Mouse (Mus musculus): ENCODE data around the gene Jak1. TPM values are rescaled to one million over a fixed set of nuclear protein-coding genes. Genes with fewer than 3 reads are reported as not detected.

Gene Jak1
- polyA plus RNA-seq (2015; fragmentation: Nextera tagmentation; extraction: Ambion mirVana) = 71.9 and 78.9 TPM in 2 replicates

- no peak for TF ChIP-seq CTCF (IDR thresholded peaks at IDR 0.05; ENCODE audit: low read depth)
- peak; percentile 99 for ATAC-seq (replicated peaks; ENCODE audit: low FRiP score, low read depth)
- Histone ChIP-seq H3K27me3 (ENCODE audit: insufficient read depth, low read length) (no peaks in the 10 kb centered on the region), H3K9ac (ENCODE audit: low read depth, low read length) (peak within 1 kb of the TSS; percentile 98), H3K4me1 (replicated peaks; ENCODE audit: insufficient read depth, low read length) (peaks cover 7% of the 10 kb centered on the region), H3K36me3 (ENCODE audit: insufficient read depth, low read length) (no peaks in the 10 kb centered on the region), H3K27ac (peak within 1 kb of the TSS; percentile 96), H3K4me3 (replicated peaks; ENCODE audit: low read depth, low read length) (peak within 1 kb of the TSS; percentile 96), H3K4me2 (ENCODE audit: low read length) (peak within 1 kb of the TSS; percentile 83), H3K9me3 (replicated peaks; ENCODE audit: low read length) (no peaks in the 10 kb centered on the region)
- WGBS = 0% methylated on average over 82 of the region's 84 CpGs
- DNase-seq (ENCODE audit: low spot score) = peak; percentile 99
These were observed at the start of gene Jak1 for GRCm38 (mm10) chr4:101264741-101265513. Jak1 (minus strand) TSS chr4:101265282.

- Histone ChIP-seq H3K36me3 (ENCODE audit: insufficient read depth, low read length) (no peaks in the 10 kb centered on the region), H3K27me3 (ENCODE audit: insufficient read depth, low read length) (no peaks in the 10 kb centered on the region), H3K9ac (ENCODE audit: low read depth, low read length) (no peak overlapping the region), H3K4me2 (ENCODE audit: low read length) (no peak overlapping the region), H3K27ac (no peak overlapping the region), H3K4me3 (replicated peaks; ENCODE audit: low read depth, low read length) (no peak overlapping the region), H3K4me1 (replicated peaks; ENCODE audit: insufficient read depth, low read length) (no peaks in the 10 kb centered on the region), H3K9me3 (replicated peaks; ENCODE audit: low read length) (no peaks in the 10 kb centered on the region)
- 75% methylated on average over 6 of the region's 6 CpGs for WGBS
- DNase-seq (ENCODE audit: low spot score) (no peak), ATAC-seq (replicated peaks; ENCODE audit: low FRiP score, low read depth) (no peak)
- no peak for TF ChIP-seq CTCF (IDR thresholded peaks at IDR 0.05; ENCODE audit: low read depth)
These were observed 47.0 kb upstream of the Jak1 start for GRCm38 (mm10) chr4:101312055-101312454.

DNA sequence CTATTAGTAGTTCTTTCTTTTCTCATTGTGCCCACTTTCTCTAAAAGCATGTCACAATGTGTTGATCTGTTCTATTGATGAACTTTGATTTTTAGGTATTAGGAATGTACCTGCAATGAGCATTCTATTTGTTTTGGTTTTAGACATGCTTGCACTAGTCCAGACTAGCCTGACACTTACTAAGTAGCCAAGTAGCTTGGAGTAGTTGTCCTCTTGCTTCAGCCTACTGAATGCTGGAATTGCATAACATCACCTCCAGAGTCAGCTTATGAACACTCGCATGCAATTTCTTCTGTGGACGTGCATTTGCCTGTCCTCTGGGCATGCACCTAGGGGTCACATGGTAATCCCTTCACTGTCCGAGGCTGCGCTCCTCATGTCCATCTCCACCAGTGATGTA lies 43.1 kb upstream of the Jak1 start:
- Histone ChIP-seq H3K9ac (ENCODE audit: low read depth, low read length) (no peak overlapping the region), H3K4me1 (replicated peaks; ENCODE audit: insufficient read depth, low read length) (no peaks in the 10 kb centered on the region), H3K4me3 (replicated peaks; ENCODE audit: low read depth, low read length) (no peak overlapping the region), H3K27ac (no peak overlapping the region), H3K4me2 (ENCODE audit: low read length) (no peak overlapping the region), H3K27me3 (ENCODE audit: insufficient read depth, low read length) (no peaks in the 10 kb centered on the region), H3K9me3 (replicated peaks; ENCODE audit: low read length) (no peaks in the 10 kb centered on the region), H3K36me3 (ENCODE audit: insufficient read depth, low read length) (no peaks in the 10 kb centered on the region)
- ATAC-seq (replicated peaks; ENCODE audit: low FRiP score, low read depth) = no peak
- 95% methylated on average over 4 of the region's 4 CpGs for WGBS
- no peak for TF ChIP-seq CTCF (IDR thresholded peaks at IDR 0.05; ENCODE audit: low read depth)
- no peak for DNase-seq (ENCODE audit: low spot score)

DNA sequence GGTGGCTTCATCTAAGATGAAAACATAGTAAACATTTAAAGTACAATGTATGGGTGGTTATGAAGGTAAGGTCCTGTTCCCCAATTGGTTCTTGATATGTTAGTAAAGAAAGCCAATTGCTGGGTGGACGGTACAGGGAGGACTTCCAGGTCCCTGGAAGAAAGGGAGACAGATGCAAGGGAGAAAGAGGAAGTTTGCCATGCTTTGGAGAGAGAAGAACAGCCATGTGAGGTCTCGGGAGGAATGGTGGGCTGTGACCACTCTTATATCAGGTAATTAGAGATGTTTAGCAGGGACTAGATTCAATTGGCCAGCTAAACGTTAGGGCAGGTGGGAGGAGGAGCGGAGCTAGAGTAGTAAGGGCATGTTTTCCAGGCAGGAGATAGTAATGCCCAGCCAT lies 42.2 kb upstream of the Jak1 start:
- Histone ChIP-seq H3K9me3 (replicated peaks; ENCODE audit: low read length) (no peaks in the 10 kb centered on the region), H3K36me3 (ENCODE audit: insufficient read depth, low read length) (no peaks in the 10 kb centered on the region), H3K9ac (ENCODE audit: low read depth, low read length) (no peak overlapping the region), H3K4me3 (replicated peaks; ENCODE audit: low read depth, low read length) (no peak overlapping the region), H3K27ac (no peak overlapping the region), H3K4me2 (ENCODE audit: low read length) (no peak overlapping the region), H3K4me1 (replicated peaks; ENCODE audit: insufficient read depth, low read length) (no peaks in the 10 kb centered on the region), H3K27me3 (ENCODE audit: insufficient read depth, low read length) (no peaks in the 10 kb centered on the region)
- no peak for DNase-seq (ENCODE audit: low spot score)
- no peak for ATAC-seq (replicated peaks; ENCODE audit: low FRiP score, low read depth)
- no peak for TF ChIP-seq CTCF (IDR thresholded peaks at IDR 0.05; ENCODE audit: low read depth)
- 67% methylated on average over 4 of the region's 4 CpGs for WGBS

- Histone ChIP-seq H3K36me3 (ENCODE audit: insufficient read depth, low read length) (no peaks in the 10 kb centered on the region), H3K27me3 (ENCODE audit: insufficient read depth, low read length) (no peaks in the 10 kb centered on the region), H3K4me3 (replicated peaks; ENCODE audit: low read depth, low read length) (no peak overlapping the region), H3K27ac (no peak overlapping the region), H3K9ac (ENCODE audit: low read depth, low read length) (no peak overlapping the region), H3K4me1 (replicated peaks; ENCODE audit: insufficient read depth, low read length) (no peaks in the 10 kb centered on the region), H3K9me3 (replicated peaks; ENCODE audit: low read length) (no peaks in the 10 kb centered on the region), H3K4me2 (ENCODE audit: low read length) (no peak overlapping the region)
- ATAC-seq (replicated peaks; ENCODE audit: low FRiP score, low read depth) (no peak), DNase-seq (ENCODE audit: low spot score) (no peak)
- TF ChIP-seq CTCF (IDR thresholded peaks at IDR 0.05; ENCODE audit: low read depth) = no peak
- 21% methylated on average over 8 of the region's 8 CpGs for WGBS
These were observed 41.2 kb upstream of the Jak1 start for GRCm38 (mm10) chr4:101306132-101306915.

- no peak overlapping the region for H3K4me2 ChIP-seq (ENCODE audit: low read length)
- no peaks in the 10 kb centered on the region for H3K4me1 ChIP-seq (replicated peaks; ENCODE audit: insufficient read depth, low read length)
- H3K4me3 ChIP-seq (replicated peaks; ENCODE audit: low read depth, low read length) = no peak overlapping the region
- H3K27ac ChIP-seq = no peak overlapping the region
- no peaks in the 10 kb centered on the region for H3K36me3 ChIP-seq (ENCODE audit: insufficient read depth, low read length)
- WGBS = 81% methylated on average over 9 of the region's 9 CpGs
- H3K9me3 ChIP-seq (replicated peaks; ENCODE audit: low read length) = no peaks in the 10 kb centered on the region
- H3K27me3 ChIP-seq (ENCODE audit: insufficient read depth, low read length) = no peaks in the 10 kb centered on the region
- no peak overlapping the region for H3K9ac ChIP-seq (ENCODE audit: low read depth, low read length)
- DNase-seq (ENCODE audit: low spot score) = no peak
- no peak for ATAC-seq (replicated peaks; ENCODE audit: low FRiP score, low read depth)
- no peak for TF ChIP-seq CTCF (IDR thresholded peaks at IDR 0.05; ENCODE audit: low read depth)
These were observed 40.0 kb upstream of the Jak1 start for GRCm38 (mm10) chr4:101305126-101305525.

All from kidney, postnatal 0 days (tissue).